Mouse (Mus musculus) adrenal gland, postnatal 36 days (tissue): ENCODE results near the gene Atad3a. TPM values are rescaled to one million over a fixed set of nuclear protein-coding genes. Genes with fewer than 3 reads are reported as not detected.
A peak's percentile ranks its signal among the peaks of the same experiment; 100 is the strongest.
"Not testable (repeated sequence)": the region's sequence is repeated elsewhere in the genome, so short reads cannot be mapped to it uniquely, and the experiment has no call there.

Experiments used
- DNase-seq, 2 experiments: peaks; one replicate each; pipeline ENCODE4 v3.0.0; 2021; ENCODE audit warnings: mixed read lengths in 1 of 2
- total RNA-seq, 2 experiments: library from RNA; stranded (reverse); gene quantifications; 2 replicates each; pipeline ENCODE4 v1.2.3; 2021

Gene Atad3a
- total RNA-seq, 2 experiments from 2014 or later, result 83.2 to 94.1 TPM

GRCm38 (mm10) chr4:155774971-155775740 lies 14.3 kb upstream of the Atad3a start:
- peak; percentile 60 to 61 for DNase-seq

DNA sequence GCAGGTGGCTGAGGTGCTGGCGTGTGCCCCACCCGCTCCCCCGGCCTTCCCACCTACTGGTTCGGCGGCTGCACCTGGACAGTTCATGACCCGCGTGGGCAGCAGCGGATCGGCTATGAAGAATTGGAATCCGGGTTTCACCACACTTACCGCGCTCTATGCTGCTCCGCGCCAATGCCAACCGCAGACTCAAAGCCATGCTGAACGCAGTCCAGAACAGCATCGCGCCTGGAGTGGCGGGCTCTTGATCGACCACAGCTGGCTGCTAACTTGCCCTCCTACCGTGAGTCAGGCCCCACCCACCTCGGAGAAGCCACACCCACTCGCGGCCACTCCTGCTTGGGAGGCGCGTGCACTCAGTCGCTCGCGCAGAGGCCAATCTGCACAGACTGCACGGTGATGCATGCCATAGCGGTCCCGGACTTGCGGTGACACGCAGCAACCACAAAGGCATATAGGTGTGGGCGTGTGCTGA lies 13.4 kb upstream of the Atad3a start, which contains the start of gene Vwa1:
Vwa1 (minus strand) TSS at position 419 of the 475 bp plus-strand sequence.
- DNase-seq, result peak; percentile 94 to 95

GRCm38 (mm10) chr4:155773335-155774078 lies 12.6 kb upstream of the Atad3a start:
- DNase-seq, result no peak

GRCm38 (mm10) chr4:155772786-155773185 lies 11.9 kb upstream of the Atad3a start:
- DNase-seq, result no peak

DNA sequence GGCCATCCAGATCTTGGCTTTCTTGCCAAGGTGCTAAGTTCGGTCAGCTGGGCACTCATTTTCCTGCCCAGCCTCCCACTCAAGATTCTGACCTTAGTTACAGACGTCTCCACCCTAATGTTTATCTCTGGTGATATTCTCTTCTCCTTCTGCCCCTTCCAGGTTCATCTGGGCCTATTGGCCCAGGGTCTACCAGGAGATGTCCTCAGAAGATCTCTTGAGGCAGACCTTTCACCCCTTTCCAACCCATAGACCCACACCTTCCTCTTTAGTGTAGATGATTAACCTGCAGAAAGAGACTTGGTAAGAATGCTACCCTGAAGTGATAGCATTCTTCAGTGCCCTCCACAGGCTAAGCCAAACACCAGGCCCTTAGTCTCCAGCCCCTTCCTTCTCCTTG lies 10.8 kb upstream of the Atad3a start:
- DNase-seq, result no peak

DNA sequence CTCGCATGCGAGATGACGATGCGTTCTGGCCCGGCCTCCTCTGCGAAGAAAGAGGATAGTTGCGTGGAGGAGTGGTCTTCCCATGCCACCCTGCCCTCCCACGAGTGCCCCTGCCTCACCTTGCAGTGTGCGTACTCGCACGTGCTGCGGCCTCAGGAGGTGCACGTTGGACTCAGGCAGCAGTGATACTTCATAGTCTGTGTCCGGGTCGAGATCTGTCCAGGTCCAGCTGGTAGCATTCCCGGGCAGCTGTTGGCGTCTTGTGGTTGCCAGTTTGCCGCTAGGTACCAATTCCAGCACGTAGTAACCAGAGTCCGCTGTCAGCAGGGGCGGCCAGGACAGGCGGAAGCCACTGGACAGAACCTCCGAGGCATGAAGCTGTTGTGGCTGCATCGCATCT lies 9.7 kb upstream of the Atad3a start:
- DNase-seq, result no peak

DNA sequence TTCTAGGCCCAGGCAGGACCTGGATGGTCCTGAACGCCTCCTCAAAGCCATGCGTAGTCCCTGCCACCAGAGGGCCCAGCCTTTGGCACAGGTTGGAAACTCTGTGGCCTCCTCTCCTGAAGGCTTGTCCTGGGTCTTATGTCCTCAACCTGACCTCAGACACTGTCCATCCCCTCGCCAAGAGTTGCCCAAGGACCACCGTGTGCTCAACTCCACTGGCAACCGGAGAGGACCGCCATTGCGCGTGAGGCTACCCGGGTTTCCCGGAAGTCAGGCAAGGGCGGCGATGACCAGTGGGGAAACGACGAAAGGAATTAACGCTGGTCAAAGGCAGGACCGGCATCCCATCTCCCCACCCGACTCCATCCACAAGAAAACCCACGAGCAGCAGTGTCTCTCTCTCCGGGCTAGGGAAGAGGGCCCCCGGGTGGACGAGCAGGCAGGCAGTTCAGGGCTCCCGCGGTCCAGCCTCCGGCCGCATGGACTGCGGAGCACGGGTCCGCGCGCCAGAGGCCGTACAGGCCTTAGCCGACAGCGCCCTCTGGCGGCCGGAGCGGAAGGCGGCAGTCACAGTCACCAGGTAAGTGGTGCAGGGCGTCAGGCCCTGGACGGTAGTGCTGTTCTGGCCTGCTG lies 9.1 kb upstream of the Atad3a start:
- peak; percentile 94 to 95 for DNase-seq

DNA sequence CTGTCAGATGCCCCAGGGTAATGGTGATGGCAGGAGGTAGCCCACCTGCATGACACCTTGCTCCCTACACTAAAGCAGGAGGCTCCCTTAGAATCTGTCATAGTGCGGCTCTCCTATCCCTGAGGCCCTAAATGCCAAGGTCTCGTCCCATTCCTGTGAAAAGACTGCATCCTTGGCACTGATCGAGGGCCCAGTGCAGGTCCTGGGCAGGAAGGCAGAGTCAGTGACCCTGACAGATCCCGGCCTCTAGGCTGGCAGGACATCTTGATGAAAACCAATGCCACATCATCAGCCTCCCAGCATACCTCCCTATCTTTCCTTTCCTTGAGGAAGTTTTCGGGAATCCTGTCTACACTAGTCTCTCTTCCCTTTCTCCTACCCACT lies 8.6 kb upstream of the Atad3a start:
- DNase-seq, result peak in 1 of 2 experiments; percentile 54

DNA sequence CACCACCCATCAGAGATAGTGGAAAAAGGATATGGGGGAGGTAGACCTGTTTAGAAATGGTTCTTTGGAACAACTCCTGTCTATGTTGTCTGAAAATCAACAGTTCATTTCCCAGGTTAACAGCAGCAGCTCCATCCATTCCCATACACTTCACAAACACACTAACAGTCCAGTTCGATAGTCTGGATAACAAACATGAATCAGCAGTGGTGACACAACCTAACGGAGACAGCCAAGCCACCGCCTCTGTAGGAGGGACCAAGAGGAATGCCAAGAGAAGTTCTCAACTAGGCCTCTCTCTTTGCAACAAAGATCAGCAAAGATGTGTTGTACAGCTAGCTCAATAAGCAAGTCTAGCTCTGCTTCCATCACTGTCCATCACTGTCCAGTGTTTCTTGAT lies 1.5 kb upstream of the Atad3a start:
- peak; percentile 60 to 61 for DNase-seq

- peak; percentile 22 to 39 for DNase-seq
These were observed 635 bp upstream of the Atad3a start for GRCm38 (mm10) chr4:155761356-155762099.

DNA sequence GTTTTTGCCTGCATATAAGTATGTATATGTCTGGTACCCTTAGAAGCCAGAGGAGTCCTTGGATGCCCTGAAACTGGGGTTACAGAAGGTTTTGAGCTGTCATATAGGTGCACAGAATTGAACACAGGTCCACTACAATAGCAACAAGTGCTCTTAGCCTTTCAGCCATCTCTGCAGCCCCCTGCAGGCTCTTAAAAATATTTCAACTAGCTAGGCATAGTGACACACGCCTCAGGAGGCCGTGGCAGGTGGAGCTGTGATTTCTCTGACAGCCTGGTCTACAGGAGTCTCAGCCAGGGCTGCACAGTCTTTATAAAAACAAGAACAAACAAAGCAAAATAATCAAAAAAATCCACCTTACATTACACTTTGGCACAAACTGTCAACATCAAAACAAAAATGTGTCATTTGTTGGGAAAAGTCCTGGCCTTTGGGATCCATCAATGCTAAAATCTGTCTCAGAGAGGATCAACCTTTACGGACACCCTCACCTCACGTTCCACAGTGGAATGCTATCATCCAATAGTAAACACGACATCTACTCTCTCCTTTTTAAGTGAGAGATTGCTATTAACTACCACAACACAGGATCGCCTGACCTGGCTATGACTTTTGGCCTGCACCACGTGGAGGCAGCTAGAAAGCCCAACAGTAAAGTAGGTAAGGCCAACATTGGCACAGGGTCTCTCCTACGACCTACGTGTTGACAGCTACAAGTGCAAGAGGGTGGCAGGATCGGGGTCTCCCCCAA lies 856 bp downstream of the Atad3a start:
- DNase-seq, result peak in 1 of 2 experiments; percentile 46

- DNase-seq, result no peak
These were observed 3.9 kb downstream of the Atad3a start for GRCm38 (mm10) chr4:155757011-155757410.

GRCm38 (mm10) chr4:155746575-155747490 lies 14.1 kb downstream of the Atad3a start:
- no peak for DNase-seq

GRCm38 (mm10) chr4:155746036-155746548 lies 14.8 kb downstream of the Atad3a start:
- DNase-seq, result no peak

- no peak for DNase-seq
These were observed 15.8 kb downstream of the Atad3a start for GRCm38 (mm10) chr4:155745136-155745535.

DNA sequence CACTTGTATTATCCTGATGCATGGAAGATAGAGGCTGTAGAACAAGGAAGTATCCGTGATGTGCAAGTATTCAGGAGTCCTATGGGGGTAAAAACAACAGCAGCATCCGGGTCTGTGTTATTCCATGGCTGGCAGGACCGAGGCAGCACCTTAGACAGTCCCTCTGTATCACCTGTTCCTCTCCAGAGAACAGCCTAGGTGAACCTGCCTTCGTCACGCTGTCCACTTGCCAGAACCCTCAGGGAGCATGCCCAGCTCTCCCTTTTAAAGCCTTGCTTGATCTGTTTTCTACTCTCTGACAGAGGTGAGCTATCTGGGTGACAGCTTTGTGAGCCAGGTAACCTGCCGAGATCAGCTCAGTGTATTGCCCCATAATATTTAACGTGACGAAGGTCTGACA lies 16.4 kb downstream of the Atad3a start:
- DNase-seq, result no peak

- no peak for DNase-seq
These were observed 18.2 kb downstream of the Atad3a start for GRCm38 (mm10) chr4:155742684-155743083.

DNA sequence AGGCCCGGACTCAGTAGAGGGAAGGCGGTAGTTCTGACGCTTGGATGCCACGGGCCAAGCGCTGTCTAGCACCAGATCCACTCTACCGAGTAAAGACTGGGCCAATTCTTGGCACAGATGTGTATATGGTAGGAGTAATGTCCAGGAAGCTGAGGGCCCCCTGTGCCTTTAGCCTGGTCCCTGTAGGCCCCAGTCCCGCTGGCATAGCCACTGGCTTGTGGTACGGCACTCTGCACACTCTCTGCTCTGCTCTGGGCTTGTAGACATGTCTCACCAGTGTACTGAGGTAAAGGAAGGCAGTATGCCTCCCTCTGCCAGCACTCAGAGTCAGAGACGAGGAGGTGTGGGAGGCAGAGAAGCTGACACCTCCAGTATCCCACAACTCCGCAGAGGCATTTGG lies 20.2 kb downstream of the Atad3a start:
- DNase-seq, result not testable (repeated sequence)

- peak in 1 of 2 experiments; percentile 35 for DNase-seq
These were observed 20.9 kb downstream of the Atad3a start for GRCm38 (mm10) chr4:155739741-155740636.
